Mouse (Mus musculus) left cerebral cortex, postnatal 14 days (tissue): Measurements from ENCODE around the gene Zcchc3. TPM values are rescaled to one million over a fixed set of nuclear protein-coding genes. Genes with fewer than 3 reads are reported as not detected.
"Not testable (repeated sequence)": the region's sequence is repeated elsewhere in the genome, so short reads cannot be mapped to it uniquely, and the experiment has no call there.

Experiments used
- DNase-seq, 2 experiments: peaks; one replicate each; pipeline ENCODE4 v3.0.0; 2021 to 2022; ENCODE audit warnings: low spot score in 2 of 2, mixed read lengths in 1 of 2
- intact Hi-C: fragments of 180-260 bp; cut with DNase I; formaldehyde crosslinking; loops from one replicate; pipeline ENCODE4 v1.15.1; 2025
- long read RNA-seq, 2 experiments: library from polyadenylated mRNA; stranded (forward); transcript quantifications; one replicate each; pipeline ENCODE4 v2.0.0; 2021
- total RNA-seq, 2 experiments: library from RNA; stranded (reverse); gene quantifications; 2 replicates each; pipeline ENCODE4 v1.2.3; 2021

Gene Zcchc3
- 10 to 100 TPM in 1 of 2 experiments, 1 to 10 TPM in 1; 8.7 to 11.9 TPM for total RNA-seq
- long read RNA-seq, experiment 1, transcript Zcchc3-201 (1 exons, 3,073 nt) = major isoform, 27 of 27 reads
- long read RNA-seq, experiment 1, partial matches to known transcripts = 0 of 27 reads
- long read RNA-seq, experiment 1, other reads (novel, unspliced or antisense) = 0 of 27 reads
- long read RNA-seq, experiment 2, transcript Zcchc3-201 (1 exons, 3,073 nt) = major isoform, 25 of 25 reads
- long read RNA-seq, experiment 2, partial matches to known transcripts = 0 of 25 reads
- long read RNA-seq, experiment 2, other reads (novel, unspliced or antisense) = 0 of 25 reads

GRCm38 (mm10) chr2:152414591-152415165 is at the start of gene Zcchc3:
TSS of gene Zcchc3 (minus strand) at chr2:152415027.
- intact Hi-C loops = loop anchor here (1.0 kb wide), 1 partner anchor 16 kb away; the partner anchor contains the start of gene Sox12
- DNase-seq = peak; percentile 85 to 89

DNA sequence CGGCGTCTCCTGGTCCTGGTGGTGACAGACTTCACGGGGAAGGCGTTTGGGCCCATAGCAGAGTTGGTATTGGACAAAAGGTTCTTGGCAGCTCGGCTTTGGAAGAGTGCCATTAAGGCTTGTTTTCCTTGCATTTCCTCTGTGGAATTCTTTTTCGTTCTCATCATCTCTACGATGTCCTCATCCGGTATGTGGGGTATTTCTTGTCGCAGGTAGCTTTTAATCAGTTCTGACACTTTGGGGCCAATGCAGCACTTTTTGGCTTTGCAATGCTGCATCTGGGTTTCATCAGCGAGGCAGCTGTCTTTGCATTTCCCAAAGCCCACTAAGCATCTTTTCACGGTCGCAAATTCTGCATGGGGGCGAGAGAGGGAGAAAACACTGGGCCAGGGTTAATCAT is 44.4 kb upstream of the Zcchc3 start:
- intact Hi-C loops = no loop called here
- DNase-seq = no peak

DNA sequence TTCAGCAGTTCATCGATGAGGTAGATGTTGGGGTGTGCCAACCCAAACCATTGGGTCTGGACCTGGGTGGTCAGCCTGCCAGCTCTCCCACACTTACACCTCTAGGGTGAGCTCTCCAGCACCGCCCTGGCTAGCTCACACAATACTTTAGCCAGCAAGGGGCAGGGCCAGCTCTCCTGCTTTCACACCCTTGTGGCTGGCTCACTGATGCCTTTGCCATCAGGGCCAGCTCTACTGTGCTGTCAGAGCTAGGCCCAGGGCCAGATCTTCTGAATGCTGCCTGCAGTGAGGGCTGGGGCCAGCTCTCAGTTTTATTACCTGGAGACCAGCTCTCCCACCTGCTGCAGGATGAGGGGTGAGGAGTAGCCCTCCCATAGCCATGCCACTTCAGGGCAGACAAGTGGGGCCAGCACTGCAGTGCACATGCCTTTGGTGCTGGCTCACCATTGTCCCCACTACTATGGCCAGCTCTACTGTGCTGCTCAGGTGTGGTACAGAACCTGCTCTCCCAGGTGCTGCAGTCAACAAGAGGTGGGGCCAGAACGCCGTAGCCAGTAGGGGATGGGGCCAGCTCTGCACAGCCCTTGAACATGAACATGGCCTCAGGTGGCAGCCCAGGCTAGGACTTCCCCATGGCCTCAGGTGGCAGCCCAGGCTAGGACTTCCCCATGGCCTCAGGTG is 37.4 kb upstream of the Zcchc3 start:
- intact Hi-C loops = loop anchor here (5.0 kb wide), 1 partner anchor 90 kb away; the partner anchor contains the start of gene Defb29

GRCm38 (mm10) chr2:152450241-152450640 is 35.4 kb upstream of the Zcchc3 start:
- intact Hi-C loops = loop anchor here (5.0 kb wide), 1 partner anchor 92 kb away; the partner anchor contains the start of gene Defb29
- peak; percentile 77 to 84 for DNase-seq

More for the DNA sequence above, 37.4 kb upstream of the Zcchc3 start:
- DNase-seq = no peak

DNA sequence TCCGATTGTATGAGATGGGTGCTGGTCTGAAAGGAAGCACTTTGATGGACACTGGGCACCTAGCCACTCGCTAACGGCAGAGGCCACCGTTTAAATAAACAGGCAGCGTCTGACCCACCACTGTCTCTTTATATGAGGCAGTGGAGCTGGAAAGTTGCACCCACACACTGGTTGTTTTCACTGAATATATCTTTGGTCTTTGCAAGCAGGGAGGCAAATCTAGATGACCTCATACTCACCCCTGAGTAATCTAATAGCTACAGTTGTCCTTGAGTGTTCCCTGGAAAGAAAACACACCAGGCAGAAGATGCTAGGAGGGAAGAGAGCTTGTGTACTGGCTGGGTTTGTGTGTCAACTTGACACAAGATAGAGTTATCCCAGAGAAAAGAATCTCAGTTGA is 32.6 kb upstream of the Zcchc3 start:
- DNase-seq = no peak
- intact Hi-C loops = no loop called here

DNA sequence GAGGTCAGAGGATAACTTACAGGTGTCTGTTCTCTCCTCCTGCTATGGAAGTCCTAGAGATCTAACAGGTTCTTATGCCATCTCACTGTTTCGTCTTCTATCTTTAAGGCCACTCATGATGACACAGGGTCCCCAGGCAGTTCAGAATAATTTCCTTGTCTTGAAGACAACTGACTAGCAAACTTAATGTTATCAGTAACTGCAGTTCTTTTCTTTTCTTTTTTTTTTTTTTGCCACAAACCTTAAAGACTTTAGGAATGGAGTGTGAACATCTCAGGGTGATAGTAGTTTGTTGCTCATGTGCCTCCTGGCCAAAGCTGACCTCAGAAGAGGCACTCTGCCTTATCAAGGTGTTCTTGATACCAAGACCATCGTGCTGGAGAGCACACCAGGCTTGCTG is 31.8 kb upstream of the Zcchc3 start:
- intact Hi-C loops = no loop called here
- no peak for DNase-seq

DNA sequence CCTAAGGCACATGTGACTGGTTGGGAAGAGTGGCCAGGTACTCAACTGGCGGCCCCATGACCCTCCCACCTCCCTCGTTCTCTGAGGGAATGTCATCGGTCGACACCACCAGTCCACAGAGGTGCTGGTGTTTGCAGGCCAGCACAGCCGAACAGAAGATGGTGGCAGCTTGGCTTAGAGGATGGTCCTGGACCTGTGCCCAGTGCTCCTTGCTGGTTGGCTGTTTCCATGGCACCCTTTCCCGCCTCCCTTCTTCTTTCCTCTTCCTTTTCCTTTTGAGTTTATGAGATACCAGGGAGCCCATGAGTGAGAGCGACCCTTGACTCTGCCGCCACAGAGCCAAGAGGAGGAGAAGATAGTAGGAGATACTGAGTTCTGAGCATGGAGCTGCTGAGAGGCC is 28.5 kb upstream of the Zcchc3 start:
- DNase-seq = peak; percentile 29 to 46
- intact Hi-C loops = no loop called here

DNA sequence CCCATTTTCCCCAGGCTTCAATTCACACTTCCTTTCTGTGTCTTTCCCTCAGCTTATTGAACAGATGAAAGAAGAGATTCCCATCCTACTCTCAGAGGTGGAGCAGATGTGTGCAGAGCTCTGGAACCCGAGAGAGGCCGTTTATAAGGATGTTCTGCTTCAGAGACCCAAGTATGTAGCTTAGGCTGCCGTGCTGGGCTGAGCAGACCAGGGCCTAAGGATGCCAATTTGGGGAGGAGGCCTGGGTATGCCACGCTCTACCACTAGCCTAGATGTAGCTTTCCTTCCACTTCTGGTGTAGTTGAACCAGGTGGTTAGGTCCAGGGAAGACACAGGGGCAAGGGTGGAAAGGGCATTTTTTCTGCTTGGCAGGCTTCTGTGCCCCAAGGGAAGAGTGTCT is 27.5 kb upstream of the Zcchc3 start:
- no peak for DNase-seq
- intact Hi-C loops = no loop called here

DNA sequence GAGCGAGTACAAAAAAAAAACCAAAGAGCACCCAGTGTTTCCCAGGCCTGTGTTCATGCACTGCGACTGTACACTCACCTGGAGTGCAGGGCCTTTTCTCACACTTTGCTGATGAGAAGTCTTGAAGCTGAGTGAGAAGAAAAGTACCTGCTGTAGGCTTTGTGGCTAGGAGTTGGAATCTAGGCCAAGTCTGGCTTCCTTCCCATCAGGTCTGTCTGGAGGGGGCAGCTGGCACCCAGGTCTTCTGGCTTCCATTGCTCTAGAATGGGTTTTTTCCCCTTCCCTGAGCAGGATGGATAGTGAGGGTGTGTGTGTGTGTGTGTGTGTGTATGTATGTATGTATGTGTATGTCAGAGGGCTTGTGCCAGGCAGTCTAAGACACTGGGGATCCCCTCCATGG is 25.0 kb upstream of the Zcchc3 start:
- intact Hi-C loops = no loop called here
- no peak for DNase-seq

GRCm38 (mm10) chr2:152438963-152439362 is 24.1 kb upstream of the Zcchc3 start:
- DNase-seq = no peak
- intact Hi-C loops = no loop called here

DNA sequence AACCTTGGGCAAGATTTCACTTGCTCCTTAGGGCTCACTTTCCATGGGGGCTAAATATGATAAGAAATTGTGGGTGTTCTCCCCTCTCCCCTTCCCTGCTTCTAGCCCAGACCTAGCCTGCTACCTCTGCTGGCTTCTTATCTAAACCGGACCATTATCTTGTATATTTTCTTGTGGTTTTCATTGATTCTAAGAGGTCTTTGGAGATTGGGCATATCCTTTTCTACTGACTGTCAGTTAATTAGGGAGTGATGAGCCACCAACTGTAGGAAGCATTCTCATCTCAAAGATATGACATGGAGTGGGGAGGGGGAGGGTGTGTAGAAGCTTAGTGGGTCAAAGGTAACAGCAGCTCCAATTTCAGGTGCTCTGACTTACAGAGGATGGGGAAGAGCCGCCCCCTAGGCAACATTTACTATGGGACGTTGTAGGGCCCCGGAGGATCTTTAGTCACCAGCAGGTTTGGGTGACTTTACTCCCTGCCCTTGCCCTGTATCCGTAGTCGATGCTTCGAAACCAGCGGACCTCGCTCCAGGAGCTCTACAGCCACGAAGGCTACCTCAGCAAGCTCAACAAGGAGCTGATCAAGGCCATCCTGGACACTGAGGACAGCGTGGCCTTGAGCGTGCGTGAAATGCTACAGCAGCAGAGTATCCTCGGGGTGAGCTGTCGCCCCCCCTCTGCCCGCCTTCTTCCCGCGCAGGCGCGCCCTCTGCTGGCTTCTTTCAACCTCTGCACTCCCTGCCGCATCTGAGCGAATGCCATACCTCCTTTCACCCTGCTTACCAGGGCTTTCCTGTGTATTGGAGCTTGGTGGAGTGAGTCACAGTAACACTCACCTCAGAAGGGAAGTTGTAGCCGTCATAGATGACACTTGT is 22.4 kb upstream of the Zcchc3 start:
- intact Hi-C loops = loop anchor here (1.0 kb wide), 1 partner anchor 45 kb away; no protein-coding TSS in a partner anchor
- peak; percentile 85 for DNase-seq

GRCm38 (mm10) chr2:152436405-152436901 is 21.6 kb upstream of the Zcchc3 start:
- intact Hi-C loops = no loop called here
- DNase-seq = no peak

DNA sequence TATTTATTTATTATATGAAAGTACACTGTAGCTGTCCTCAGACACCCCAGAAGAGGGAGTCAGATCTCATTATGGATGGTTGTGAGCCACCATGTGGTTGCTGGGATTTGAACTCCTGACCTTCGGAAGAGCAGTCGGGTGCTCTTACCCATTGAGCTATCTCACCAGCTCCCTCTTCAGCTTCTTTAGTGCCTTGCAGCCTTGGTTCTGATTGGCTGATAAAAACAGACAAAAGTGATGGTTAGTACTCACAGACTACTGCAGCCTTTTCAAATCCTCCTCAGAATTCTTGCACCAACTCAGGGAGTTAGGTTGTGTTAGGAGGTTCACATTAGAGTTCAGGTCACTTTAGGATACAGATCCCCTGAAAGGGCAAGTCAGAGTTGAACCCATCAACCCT is 13.7 kb upstream of the Zcchc3 start:
- peak in 1 of 2 experiments; percentile 73 for DNase-seq

GRCm38 (mm10) chr2:152427493-152427892 is 12.7 kb upstream of the Zcchc3 start:
- peak; percentile 66 to 71 for DNase-seq
- intact Hi-C loops = no loop called here

More for the DNA sequence above, 13.7 kb upstream of the Zcchc3 start:
- intact Hi-C loops = not testable (repeated sequence)

DNA sequence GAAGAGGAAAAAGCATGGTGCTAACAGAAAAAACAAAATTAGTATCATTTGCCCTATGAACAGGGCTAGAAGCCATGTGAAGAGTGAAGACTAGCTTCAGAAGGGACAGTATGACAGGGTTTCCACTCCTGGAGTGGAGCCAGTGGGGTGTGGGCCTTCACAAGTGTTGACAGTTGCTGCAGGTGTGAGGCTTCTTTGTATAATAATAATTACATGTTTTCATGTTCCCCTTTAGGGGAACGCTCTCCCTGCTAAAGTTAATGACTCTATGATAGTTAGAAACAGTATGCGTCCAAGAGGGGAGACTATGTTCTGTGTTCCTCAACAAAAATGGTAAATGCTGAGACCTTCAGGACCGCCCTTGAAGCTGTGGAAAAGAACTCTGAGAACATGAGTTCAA is 959 bp upstream of the Zcchc3 start:
- intact Hi-C loops = no loop called here
- DNase-seq = no peak

DNA sequence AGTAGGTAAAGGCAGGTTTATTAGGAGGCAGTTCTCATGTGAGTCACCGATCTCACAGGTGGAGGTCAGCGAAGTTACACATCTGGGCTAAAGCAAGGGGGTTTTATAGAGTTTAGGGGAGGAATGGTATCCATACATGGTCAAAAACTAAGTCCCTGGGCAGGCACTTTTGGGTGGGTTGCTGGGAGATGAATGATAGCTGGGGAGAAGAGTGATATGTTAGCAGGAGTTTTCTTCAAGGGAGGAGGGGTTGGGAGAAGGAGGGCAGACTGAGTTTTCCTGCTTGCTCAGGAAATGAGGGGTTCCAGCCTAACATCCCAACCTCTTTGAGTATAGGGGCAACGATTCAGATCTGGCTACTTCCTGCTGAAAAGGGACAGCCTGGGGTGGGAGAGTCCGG is 460 bp upstream of the Zcchc3 start, which contains the start of gene 6820408C15Rik:
Gene 6820408C15Rik, plus strand, starts transcription at position 301 of the 400 bp plus-strand sequence.
- intact Hi-C loops = no loop called here
- DNase-seq = no peak

DNA sequence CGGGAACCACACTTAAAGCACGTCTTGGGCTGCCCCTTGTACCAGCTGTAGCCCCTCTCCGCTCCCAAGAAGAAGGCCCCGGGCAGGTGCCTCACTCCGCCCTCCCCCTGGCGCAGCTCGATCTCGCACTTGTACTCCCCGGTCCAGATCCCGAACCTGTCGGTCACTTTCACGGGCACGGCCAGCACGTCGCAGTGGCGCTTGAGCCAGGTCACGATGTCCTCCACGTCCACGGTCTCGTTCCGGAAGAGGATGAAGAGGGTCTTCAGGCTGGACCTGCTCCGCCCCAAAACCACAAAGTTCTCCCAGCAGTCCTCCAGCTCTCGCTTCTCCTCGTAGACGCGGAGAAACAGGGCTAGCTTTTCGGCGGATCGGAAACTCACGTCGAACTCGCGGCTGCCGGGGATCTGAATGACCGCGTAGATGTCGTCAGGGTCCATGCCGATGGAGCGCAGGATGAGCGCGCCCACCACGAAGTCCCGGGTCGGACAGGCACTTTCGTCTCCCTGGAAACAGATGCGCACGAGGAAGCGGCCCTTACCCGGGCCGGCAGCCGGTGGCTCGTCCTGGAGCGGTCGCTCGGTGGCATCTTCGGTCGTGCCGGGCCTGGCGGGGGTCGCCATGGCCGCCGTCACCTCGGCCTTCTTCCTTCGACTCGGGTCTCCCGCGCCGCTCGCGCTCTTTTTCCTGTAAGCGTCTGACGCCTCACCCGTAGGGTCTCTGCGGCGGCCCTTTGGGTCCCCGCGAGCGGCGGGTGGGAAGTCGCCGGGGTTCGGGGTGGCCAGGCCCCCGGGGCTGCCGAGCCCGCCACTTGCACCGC is 852 bp downstream of the Zcchc3 start:
- DNase-seq = peak in 1 of 2 experiments; percentile 30
- intact Hi-C loops = loop anchor here (1.0 kb wide), 1 partner anchor 16 kb away; the partner anchor contains the start of gene Sox12

- intact Hi-C loops = no loop called here
These were observed 1.6 kb downstream of the Zcchc3 start for GRCm38 (mm10) chr2:152413158-152413764.

More at GRCm38 (mm10) chr2:152413158-152413764, 1.6 kb downstream of the Zcchc3 start:
- no peak for DNase-seq
